Mouse (Mus musculus): ENCODE results near the gene Camkk1. TPM values are rescaled to one million over a fixed set of nuclear protein-coding genes. Genes with fewer than 3 reads are reported as not detected.

Gene Camkk1
- polyA plus RNA-seq, 1 experiment, result not detected

DNA sequence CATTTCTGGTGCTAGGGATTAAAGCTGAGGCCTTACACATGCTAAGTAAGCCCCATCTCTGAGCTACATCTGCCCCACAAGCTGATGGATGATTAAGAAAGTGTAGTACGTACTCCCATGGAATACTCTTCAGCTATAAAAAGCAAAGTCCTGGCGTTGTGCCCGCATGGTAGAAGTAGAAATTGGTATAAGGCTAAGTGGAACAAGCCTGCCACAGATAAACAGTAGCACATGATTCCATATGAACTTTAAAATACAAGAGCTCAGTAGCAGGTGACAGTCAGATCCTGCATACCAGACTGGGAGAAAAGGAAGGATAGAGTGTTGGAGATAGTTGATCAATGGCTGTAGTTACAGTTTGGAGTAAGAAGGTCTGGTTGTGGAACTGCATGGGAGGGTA, 42.6 kb downstream of the Camkk1 start:
- Histone ChIP-seq H3K4me1 (ENCODE audit: control insufficient read depth, insufficient read depth, insufficient read length, low read length) (no peaks in the 10 kb centered on the region), H3K27ac (replicated peaks; ENCODE audit: low read depth, low read length) (no peak overlapping the region), H3K4me3 (ENCODE audit: insufficient read depth, low read depth, low read length) (no peak overlapping the region)

- Histone ChIP-seq H3K4me1 (ENCODE audit: control insufficient read depth, insufficient read depth, insufficient read length, low read length) (no peaks in the 10 kb centered on the region), H3K4me3 (ENCODE audit: insufficient read depth, low read depth, low read length) (no peak overlapping the region), H3K27ac (replicated peaks; ENCODE audit: low read depth, low read length) (no peak overlapping the region)
Observed at GRCm38 (mm10) chr11:73071839-73072238, 53.0 kb downstream of the Camkk1 start.

DNA sequence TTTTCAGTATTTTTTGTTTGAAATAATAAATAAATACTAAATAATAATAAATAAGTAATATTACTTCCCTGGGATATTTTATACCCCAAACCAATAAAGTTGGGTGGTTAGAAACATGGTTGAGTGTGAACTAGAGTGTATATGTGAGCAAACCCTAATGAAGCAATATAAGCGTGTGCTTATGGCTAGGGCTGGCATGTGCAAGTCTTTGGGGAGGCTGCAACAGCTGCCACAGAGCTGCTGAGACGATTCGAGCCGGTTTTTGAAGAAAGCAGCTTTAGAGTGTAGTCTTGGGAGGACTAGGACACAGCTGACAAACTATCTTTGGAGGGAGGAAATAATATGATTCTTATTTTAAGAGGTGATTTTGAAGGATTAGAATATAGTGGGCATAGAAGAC, 57.5 kb downstream of the Camkk1 start:
- no peak overlapping the region for H3K4me3 ChIP-seq (ENCODE audit: insufficient read depth, low read depth, low read length)
- H3K4me1 ChIP-seq (ENCODE audit: control insufficient read depth, insufficient read depth, insufficient read length, low read length), result no peaks in the 10 kb centered on the region
- no peak overlapping the region for H3K27ac ChIP-seq (replicated peaks; ENCODE audit: low read depth, low read length)

- no peak overlapping the region for H3K27ac ChIP-seq (replicated peaks; ENCODE audit: low read depth, low read length)
- H3K4me1 ChIP-seq (ENCODE audit: control insufficient read depth, insufficient read depth, insufficient read length, low read length), result no peaks in the 10 kb centered on the region
- no peak overlapping the region for H3K4me3 ChIP-seq (ENCODE audit: insufficient read depth, low read depth, low read length)
Observed at GRCm38 (mm10) chr11:73076733-73077132, 57.9 kb downstream of the Camkk1 start.

- H3K27ac ChIP-seq (replicated peaks; ENCODE audit: low read depth, low read length), result no peak overlapping the region
- no peaks in the 10 kb centered on the region for H3K4me1 ChIP-seq (ENCODE audit: control insufficient read depth, insufficient read depth, insufficient read length, low read length)
- H3K4me3 ChIP-seq (ENCODE audit: insufficient read depth, low read depth, low read length), result no peak overlapping the region
Observed at GRCm38 (mm10) chr11:73077211-73077720, 58.5 kb downstream of the Camkk1 start.

DNA sequence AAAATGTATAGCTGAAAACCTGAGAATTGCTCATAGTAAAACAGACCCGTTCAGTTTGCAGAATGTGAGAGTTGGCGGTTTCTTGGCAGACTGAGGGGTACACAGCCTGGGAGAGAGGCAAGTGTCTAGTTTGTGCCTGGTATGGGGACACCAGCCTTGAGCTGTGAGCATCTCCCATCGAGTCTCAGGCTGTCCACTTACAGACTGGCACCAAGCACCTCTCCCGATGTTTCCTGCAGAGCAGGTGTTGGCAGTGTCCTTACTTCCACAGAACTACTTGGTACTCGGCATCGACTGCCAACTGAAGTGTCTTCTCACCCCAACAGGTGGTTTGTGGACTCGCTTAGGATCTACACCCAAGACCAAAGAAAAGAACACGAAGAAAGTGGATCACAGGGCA, 59.8 kb downstream of the Camkk1 start:
- H3K27ac ChIP-seq (replicated peaks; ENCODE audit: low read depth, low read length), result no peak overlapping the region
- H3K4me3 ChIP-seq (ENCODE audit: insufficient read depth, low read depth, low read length), result no peak overlapping the region
- H3K4me1 ChIP-seq (ENCODE audit: control insufficient read depth, insufficient read depth, insufficient read length, low read length), result no peaks in the 10 kb centered on the region

- H3K4me3 ChIP-seq (ENCODE audit: insufficient read depth, low read depth, low read length), result no peak overlapping the region
- H3K4me1 ChIP-seq (ENCODE audit: control insufficient read depth, insufficient read depth, insufficient read length, low read length), result peaks cover 2% of the 10 kb centered on the region; the same call in 1 of the 2 replicates
- H3K27ac ChIP-seq (replicated peaks; ENCODE audit: low read depth, low read length), result no peak overlapping the region
Observed at GRCm38 (mm10) chr11:73080306-73080705, 61.5 kb downstream of the Camkk1 start.

- Histone ChIP-seq H3K4me3 (ENCODE audit: insufficient read depth, low read depth, low read length) (no peak overlapping the region), H3K27ac (replicated peaks; ENCODE audit: low read depth, low read length) (no peak overlapping the region), H3K4me1 (ENCODE audit: control insufficient read depth, insufficient read depth, insufficient read length, low read length) (peaks cover 2% of the 10 kb centered on the region; the same call in 1 of the 2 replicates)
Observed at GRCm38 (mm10) chr11:73084303-73084702, 65.5 kb downstream of the Camkk1 start.

DNA sequence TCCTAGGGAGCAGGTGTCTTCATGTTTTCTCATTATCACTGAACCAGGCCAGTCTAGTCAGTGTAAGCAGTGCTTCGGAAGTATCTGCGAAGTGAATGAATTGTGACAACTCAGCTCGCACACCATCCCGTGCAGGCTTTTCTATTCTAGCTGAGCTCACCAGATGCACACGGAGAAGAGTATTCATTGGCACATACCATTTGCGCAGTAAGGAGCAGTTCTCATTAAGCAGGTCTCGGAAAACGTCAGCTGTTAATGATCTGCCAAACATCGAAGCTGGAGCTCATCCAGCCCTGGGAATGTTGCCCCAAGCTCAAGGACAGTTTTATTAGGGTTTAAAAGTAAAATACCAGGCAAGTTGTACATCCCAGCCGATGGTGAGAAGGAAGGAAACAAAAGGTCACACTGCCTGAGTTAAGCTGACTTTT, 66.0 kb downstream of the Camkk1 start:
- Histone ChIP-seq H3K4me1 (ENCODE audit: control insufficient read depth, insufficient read depth, insufficient read length, low read length) (peaks cover 2% of the 10 kb centered on the region; the same call in 1 of the 2 replicates), H3K27ac (replicated peaks; ENCODE audit: low read depth, low read length) (no peak overlapping the region)

DNA sequence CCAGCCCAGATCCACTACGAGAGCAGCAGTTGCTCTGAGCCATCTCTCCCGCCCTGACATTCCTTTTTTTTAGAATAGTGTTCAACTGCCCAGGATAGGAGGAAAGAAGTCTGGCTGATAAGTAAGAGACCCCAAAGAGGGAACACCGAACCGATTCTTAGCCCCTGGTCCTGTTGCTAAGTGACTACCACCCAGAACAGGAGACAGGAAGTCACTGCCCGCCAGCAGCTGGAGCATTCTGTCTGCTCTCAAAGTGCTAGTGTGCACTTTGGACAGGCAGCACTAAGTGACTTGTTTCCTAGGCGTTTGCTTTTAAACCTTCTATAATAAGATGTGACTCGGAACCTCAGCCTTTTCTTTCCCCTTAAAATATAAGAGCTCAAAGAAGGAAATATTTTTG, 66.6 kb downstream of the Camkk1 start:
- Histone ChIP-seq H3K4me3 (ENCODE audit: insufficient read depth, low read depth, low read length) (no peak overlapping the region), H3K4me1 (ENCODE audit: control insufficient read depth, insufficient read depth, insufficient read length, low read length) (peaks cover 2% of the 10 kb centered on the region; the same call in 1 of the 2 replicates), H3K27ac (replicated peaks; ENCODE audit: low read depth, low read length) (no peak overlapping the region)

More for the DNA sequence above, 66.0 kb downstream of the Camkk1 start:
- no peak overlapping the region for H3K4me3 ChIP-seq (ENCODE audit: insufficient read depth, low read depth, low read length)

GRCm38 (mm10) chr11:73087700-73088480, 69.1 kb downstream of the Camkk1 start:
- no peak overlapping the region for H3K27ac ChIP-seq (replicated peaks; ENCODE audit: low read depth, low read length)

GRCm38 (mm10) chr11:73090283-73090682, 71.5 kb downstream of the Camkk1 start, which contains the start of gene Itgae:
Gene Itgae (plus strand): TSS chr11:73090583.
- no peak within 1 kb of the TSS for H3K27ac ChIP-seq (replicated peaks; ENCODE audit: low read depth, low read length)

More at GRCm38 (mm10) chr11:73087700-73088480, 69.1 kb downstream of the Camkk1 start:
- no peak overlapping the region for H3K4me3 ChIP-seq (ENCODE audit: insufficient read depth, low read depth, low read length)
- H3K4me1 ChIP-seq (ENCODE audit: control insufficient read depth, insufficient read depth, insufficient read length, low read length), result peaks cover 2% of the 10 kb centered on the region; the same call in 1 of the 2 replicates

GRCm38 (mm10) chr11:73090826-73091225, 72.0 kb downstream of the Camkk1 start:
- H3K27ac ChIP-seq (replicated peaks; ENCODE audit: low read depth, low read length), result no peak overlapping the region
- no peak overlapping the region for H3K4me3 ChIP-seq (ENCODE audit: insufficient read depth, low read depth, low read length)
- no peaks in the 10 kb centered on the region for H3K4me1 ChIP-seq (ENCODE audit: control insufficient read depth, insufficient read depth, insufficient read length, low read length)

More at GRCm38 (mm10) chr11:73090283-73090682, 71.5 kb downstream of the Camkk1 start, which contains the start of gene Itgae:
- Histone ChIP-seq H3K4me1 (ENCODE audit: control insufficient read depth, insufficient read depth, insufficient read length, low read length) (no peaks in the 10 kb centered on the region), H3K4me3 (ENCODE audit: insufficient read depth, low read depth, low read length) (no peak within 1 kb of the TSS)
